9 mouse cellular contexts compared by ENCODE assay signal in genomic region chr1:153091438-153092236, GRCm38 (mm10).
A peak's percentile ranks its signal among the peaks of the same experiment; 100 is the strongest.
DNase-seq lines count a peak whose midpoint lies in the region; ATAC-seq and TF ChIP-seq lines count a peak whose summit lies in the region.
"Had no signal": no experiment of that assay in that cellular context is flagged by ENCODE, and none has a peak within 500 bp of the region (broad histone marks: within the 10 kb centered on the region; RNA-seq: fewer than 3 reads in every experiment).

No protein-coding gene starts in this region.

- no peak for TF ChIP-seq CTCF in C2C12 (IDR thresholded peaks at IDR 0.05; ENCODE audit: control insufficient read depth, insufficient read depth, insufficient read length)

- H3K79me3 ChIP-seq in C2C12 (ENCODE audit: low read depth) = no peaks in the 10 kb centered on the region

- DNase-seq in adipocyte (ENCODE audit: low spot score) = peak; percentile 34
- DNase-seq in c-Kit-positive CD71-positive TER-119-positive erythroid progenitor cells, embryonic 14.5 days (ENCODE audit: low spot score) = no peak
- no peak for DNase-seq in adrenal gland, postnatal 4 days (ENCODE audit: low spot score in 2 of 2)
- DNase-seq in liver, embryonic 11.5 days (ENCODE audit: low spot score) = no peak

- H3K4me2 ChIP-seq in heart, embryonic 11.5 days = peak overlapping the region; percentile 5; the same call in 1 of the 2 replicates
- no peak overlapping the region for H3K4me2 ChIP-seq in kidney, embryonic 14.5 days (replicated peaks; ENCODE audit: low read depth, low read length)
- H3K4me2 ChIP-seq in midbrain, embryonic 15.5 days = no peak overlapping the region
- no peak overlapping the region for H3K4me2 ChIP-seq in liver, embryonic 11.5 days

- no peaks in the 10 kb centered on the region for H3K27me3 ChIP-seq in C2C12 (ENCODE audit: control insufficient read depth, insufficient read depth, insufficient read length)
- H3K27me3 ChIP-seq in heart, embryonic 11.5 days (ENCODE audit: control insufficient read depth, insufficient read depth, low read length) = peaks cover 7% of the 10 kb centered on the region; the same call in 1 of the 2 replicates
- H3K27me3 ChIP-seq in kidney, embryonic 14.5 days (ENCODE audit: control insufficient read depth, insufficient read depth, low read length) = no peaks in the 10 kb centered on the region
- peaks cover 3% of the 10 kb centered on the region; the same call in 1 of the 2 replicates for H3K27me3 ChIP-seq in midbrain, embryonic 15.5 days (replicated peaks)
- 0 out of 2 replicates have a peak, but pooled peaks cover 5% of the 10 kb centered on the region for H3K27me3 ChIP-seq in liver, embryonic 11.5 days (replicated peaks; ENCODE audit: control insufficient read depth, insufficient read depth, low read length)

- H3ac ChIP-seq in C2C12 (ENCODE audit: control insufficient read depth, insufficient read length, low read depth) = no peak overlapping the region

- no peak overlapping the region for H3K27ac ChIP-seq in heart, embryonic 11.5 days (ENCODE audit: low read depth, low read length)
- peak overlapping the region; percentile 73; the same call in 1 of the 2 replicates for H3K27ac ChIP-seq in kidney, embryonic 14.5 days (ENCODE audit: low read depth, low read length)
- H3K27ac ChIP-seq in midbrain, embryonic 15.5 days = no peak overlapping the region
- H3K27ac ChIP-seq in liver, embryonic 11.5 days (ENCODE audit: low read depth, low read length) = no peak overlapping the region

- no peak overlapping the region for H3K4me3 ChIP-seq in C2C12 (ENCODE audit: insufficient read depth, poor library complexity, severe bottlenecking)
- no peak overlapping the region for H3K4me3 ChIP-seq in heart, embryonic 11.5 days (ENCODE audit: low read depth, low read length)
- no peak overlapping the region for H3K4me3 ChIP-seq in kidney, embryonic 14.5 days (ENCODE audit: low read length)
- H3K4me3 ChIP-seq in midbrain, embryonic 15.5 days = no peak overlapping the region
- no peak overlapping the region for H3K4me3 ChIP-seq in liver, embryonic 11.5 days (ENCODE audit: low read depth, low read length)
- H3K4me3 ChIP-seq: megakaryocyte, embryonic 14.5 days had no signal

- no peaks in the 10 kb centered on the region for H3K9me3 ChIP-seq in heart, embryonic 11.5 days (replicated peaks; ENCODE audit: control insufficient read depth, low read length)
- H3K9me3 ChIP-seq in kidney, embryonic 14.5 days (ENCODE audit: control insufficient read depth, low read length) = no peaks in the 10 kb centered on the region
- H3K9me3 ChIP-seq in midbrain, embryonic 15.5 days = no peaks in the 10 kb centered on the region
- H3K9me3 ChIP-seq in liver, embryonic 11.5 days (ENCODE audit: control insufficient read depth, low read length) = no peaks in the 10 kb centered on the region
- H3K9me3 ChIP-seq: megakaryocyte, embryonic 14.5 days had no signal

- 22% methylated on average over 9 of the region's 9 CpGs for WGBS in heart, embryonic 11.5 days (ENCODE audit: insufficient replicate concordance)
- 31% methylated on average over 9 of the region's 9 CpGs for WGBS in kidney, embryonic 14.5 days
- 31% methylated on average over 9 of the region's 9 CpGs for WGBS in midbrain, embryonic 15.5 days
- 38% methylated on average over 9 of the region's 9 CpGs for WGBS in liver, embryonic 11.5 days

- no peak overlapping the region for H3K9ac ChIP-seq in heart, embryonic 11.5 days (ENCODE audit: low read depth, low read length)
- no peak overlapping the region for H3K9ac ChIP-seq in kidney, embryonic 14.5 days (ENCODE audit: low read depth, low read length)
- no peak overlapping the region for H3K9ac ChIP-seq in midbrain, embryonic 15.5 days
- H3K9ac ChIP-seq in liver, embryonic 11.5 days (ENCODE audit: low read depth, low read length) = no peak overlapping the region

- no peaks in the 10 kb centered on the region for H3K36me3 ChIP-seq in C2C12 (ENCODE audit: control insufficient read depth, insufficient read depth)
- H3K36me3 ChIP-seq in heart, embryonic 11.5 days (ENCODE audit: control insufficient read depth, insufficient read depth, low read length) = no peaks in the 10 kb centered on the region
- H3K36me3 ChIP-seq in kidney, embryonic 14.5 days (ENCODE audit: control insufficient read depth, insufficient read depth, low read length) = no peaks in the 10 kb centered on the region
- no peaks in the 10 kb centered on the region for H3K36me3 ChIP-seq in midbrain, embryonic 15.5 days (replicated peaks)
- no peaks in the 10 kb centered on the region for H3K36me3 ChIP-seq in liver, embryonic 11.5 days (ENCODE audit: control insufficient read depth, insufficient read depth, low read length)

- H3K4me1 ChIP-seq in heart, embryonic 11.5 days (ENCODE audit: control insufficient read depth, insufficient read depth, low read length) = peaks cover 11% of the 10 kb centered on the region; the same call in 1 of the 2 replicates
- 0 out of 2 replicates have a peak, but pooled peaks cover 3% of the 10 kb centered on the region for H3K4me1 ChIP-seq in kidney, embryonic 14.5 days (ENCODE audit: control insufficient read depth, insufficient read depth, low read length)
- H3K4me1 ChIP-seq in midbrain, embryonic 15.5 days = no peaks in the 10 kb centered on the region
- H3K4me1 ChIP-seq in liver, embryonic 11.5 days (replicated peaks; ENCODE audit: control insufficient read depth, insufficient read depth, low read length) = no peaks in the 10 kb centered on the region

- no peaks in the 10 kb centered on the region for H3K79me2 ChIP-seq in C2C12 (ENCODE audit: control insufficient read depth, insufficient read depth)

- no peak; the same call in 1 of the 2 replicates for ATAC-seq in heart, embryonic 11.5 days (replicated peaks; ENCODE audit: insufficient number of reproducible peaks, low FRiP score, low TSS enrichment)
- ATAC-seq in kidney, embryonic 14.5 days (ENCODE audit: low FRiP score, low TSS enrichment) = peak; percentile 65
- peak; percentile 17; the same call in 1 of the 2 replicates for ATAC-seq in midbrain, embryonic 15.5 days (replicated peaks)
- ATAC-seq in liver, embryonic 11.5 days (replicated peaks; ENCODE audit: low FRiP score) = no peak

TF ChIP-seq in C2C12, 6 proteins besides CTCF, POLR2A, EP300 and RAD21:
- TF ChIP-seq USF1 (IDR thresholded peaks at IDR 0.05; ENCODE audit: low read depth) = no peak
- TF ChIP-seq MAX (IDR thresholded peaks at IDR 0.05) = peak; percentile 7
- no peak for TF ChIP-seq MYOG (IDR thresholded peaks at IDR 0.05; ENCODE audit: control insufficient read depth, extremely low read depth, insufficient read length)
- no peak for TF ChIP-seq CEBPB (IDR thresholded peaks at IDR 0.05; ENCODE audit: low read depth)
- TF ChIP-seq MYOD1 (IDR thresholded peaks at IDR 0.05; ENCODE audit: control insufficient read depth, insufficient read length, low read depth) = peak; percentile 25
- no peak for TF ChIP-seq FOSL1 (IDR thresholded peaks at IDR 0.05; ENCODE audit: insufficient read depth, low read length, poor library complexity, severe bottlenecking)
TF ChIP-seq in C2C12: peak in this region for 2.

Comparison
In these comparisons a context has a peak if more than half of its experiments do, and no peak if none do; other contexts are left out.
1. ATAC-seq: peak in kidney, embryonic 14.5 days (single experiment) and midbrain, embryonic 15.5 days (single experiment); none in heart, embryonic 11.5 days (single experiment) and liver, embryonic 11.5 days (single experiment).